Mouse (Mus musculus) lung, embryonic 15.5 days (tissue): ENCODE results near the gene Anapc2. TPM values are rescaled to one million over a fixed set of nuclear protein-coding genes. Genes with fewer than 3 reads are reported as not detected.

Experiments used
- ATAC-seq: fragments of 200-750 bp; cut with Nextera tagmentation; 2 replicates; pipeline ENCODE4 v1.8.0; 2017; ENCODE audit warnings: moderate number of reproducible peaks, borderline replicate concordance; ENCODE audit not compliant: low FRiP score, low TSS enrichment; ENCODE audit errors: extremely low read depth
- H3K27ac ChIP-seq: fragments of 300-500 bp; sonication (generic); 2 replicates; pipeline ENCODE4 v1.5.1; 2015; ENCODE audit warnings: moderate library complexity, mild to moderate bottlenecking, inconsistent platforms
- H3K27me3 ChIP-seq: fragments of 300-500 bp; sonication (generic); 2 replicates; pipeline ENCODE4 v1.6.1; 2015; ENCODE audit warnings: inconsistent platforms
- H3K36me3 ChIP-seq: fragments of 300-500 bp; sonication (generic); 2 replicates; pipeline ENCODE4 v1.6.1; 2015; ENCODE audit warnings: inconsistent platforms
- H3K4me1 ChIP-seq: fragments of 300-500 bp; sonication (generic); 2 replicates; pipeline ENCODE4 v1.6.1; 2015; ENCODE audit warnings: inconsistent platforms
- H3K4me2 ChIP-seq: fragments of 300-500 bp; sonication (generic); 2 replicates; pipeline ENCODE4 v1.6.1; 2015; ENCODE audit warnings: inconsistent platforms, mild to moderate bottlenecking, moderate library complexity
- H3K4me3 ChIP-seq: fragments of 300-500 bp; sonication (generic); 2 replicates; pipeline ENCODE4 v1.5.1; 2015; ENCODE audit warnings: mild to moderate bottlenecking, inconsistent platforms
- H3K9ac ChIP-seq: fragments of 300-500 bp; sonication (generic); 2 replicates; pipeline ENCODE4 v1.6.1; 2015; ENCODE audit warnings: inconsistent platforms
- H3K9me3 ChIP-seq: fragments of 300-500 bp; sonication (generic); 2 replicates; pipeline ENCODE4 v1.6.1; 2016; ENCODE audit warnings: inconsistent platforms
- WGBS: fragments of 180-500 bp; shearing (Covaris S2); methylation state at CpG from one replicate; pipeline ENCODE4 v1.1.7; 2015; 5-methylcytosine and 5-hydroxymethylcytosine counted together
- polyA plus RNA-seq: library from polyadenylated mRNA; unstranded; fragments of >200 nt; fragmentation: Nextera tagmentation; extraction: Ambion mirVana; gene quantifications from 2 replicates; pipeline ENCODE4 v1.2.1, GENCODE M21; 2015

Gene Anapc2
- polyA plus RNA-seq, 1 experiment from 2014 or later: 136 TPM

DNA sequence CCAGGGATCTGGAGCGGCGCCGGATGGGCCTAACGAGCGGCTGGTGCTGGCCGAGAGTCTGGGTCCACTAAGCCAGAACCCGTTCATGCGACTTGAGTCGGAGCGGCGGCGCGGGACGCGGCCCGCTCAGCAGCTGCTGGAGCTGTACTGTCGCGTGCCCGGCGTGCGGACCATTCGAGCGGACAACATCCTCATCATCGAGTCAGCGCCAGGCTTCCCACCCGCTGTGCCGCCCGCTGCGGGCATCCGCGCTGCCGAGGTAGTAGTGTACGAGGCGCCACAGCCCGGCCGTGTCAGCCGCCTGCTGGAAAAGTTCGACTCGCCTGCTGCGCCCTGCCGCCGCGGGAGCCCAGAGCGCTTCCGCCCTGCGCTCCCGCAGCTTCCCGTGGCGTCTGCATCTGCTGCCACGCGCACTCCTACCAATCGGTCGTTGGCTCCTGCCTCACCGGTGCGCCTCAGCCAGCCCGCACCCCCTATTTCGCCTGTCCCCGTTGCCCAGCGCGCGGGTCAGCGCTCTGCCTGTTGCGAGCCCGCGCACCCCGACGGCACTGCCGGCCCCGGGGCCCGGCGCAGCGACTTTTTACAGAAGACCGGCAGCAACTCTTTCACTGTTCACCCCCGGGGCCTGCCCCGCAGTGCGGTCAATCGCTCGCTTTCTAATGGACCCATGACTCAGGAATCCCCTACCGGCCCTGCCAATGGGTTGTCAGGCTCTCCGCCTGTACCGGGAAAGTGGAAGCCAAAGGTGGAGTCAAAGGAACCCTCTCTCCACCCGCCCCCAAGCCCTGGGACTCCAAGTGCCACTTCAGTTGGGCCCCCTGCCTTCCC is 9.3 kb upstream of the Anapc2 start:
- no peaks in the 10 kb centered on the region for H3K36me3 ChIP-seq
- H3K9me3 ChIP-seq: no peaks in the 10 kb centered on the region
- H3K4me2 ChIP-seq: peak overlapping the region; percentile 99
- peak overlapping the region; percentile 60 for H3K9ac ChIP-seq
- 0 out of 2 replicates have a peak overlapping the region, but pooled peaks have one; percentile 34 for H3K27ac ChIP-seq
- H3K27me3 ChIP-seq: peaks cover 13% of the 10 kb centered on the region
- under 1% methylated on average over 82 of the region's 82 CpGs for WGBS
- peaks cover 39% of the 10 kb centered on the region for H3K4me1 ChIP-seq
- H3K4me3 ChIP-seq: peak overlapping the region; percentile 70
- ATAC-seq: peak; percentile 39; the same call in 1 of the 2 replicates

DNA sequence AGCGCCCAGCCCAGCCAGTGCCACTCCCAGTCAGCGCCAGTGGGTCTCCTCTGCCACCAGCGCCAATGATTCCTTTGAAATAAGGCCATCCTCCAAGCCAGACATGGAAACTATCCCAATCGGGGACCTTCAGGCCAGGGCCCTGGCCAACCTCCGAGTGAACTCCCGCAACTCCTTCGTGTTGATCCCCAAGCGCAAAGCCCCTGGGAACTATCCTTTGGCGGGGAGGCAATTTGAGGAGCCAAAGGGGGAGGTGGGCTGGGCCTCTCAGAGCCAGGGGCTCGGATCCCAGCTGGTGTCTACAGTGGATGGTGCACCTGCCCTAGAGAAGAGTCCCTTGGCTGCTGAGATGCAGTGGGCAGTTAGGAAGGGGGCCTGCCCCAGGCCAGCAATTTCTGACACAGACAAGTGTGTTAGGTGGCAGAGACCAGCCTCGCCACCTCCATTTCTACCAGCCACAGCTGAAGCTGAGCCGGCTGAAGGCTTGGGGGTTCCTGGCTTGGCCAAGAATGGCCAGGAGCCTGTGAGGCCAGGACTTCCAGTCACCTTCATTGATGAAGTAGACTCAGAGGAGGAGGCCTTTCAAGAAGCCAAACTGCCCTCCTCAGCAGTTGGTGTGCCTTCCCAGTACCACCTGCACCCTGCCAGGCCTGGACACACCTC is 8.5 kb upstream of the Anapc2 start:
- Histone ChIP-seq H3K4me2 (peak overlapping the region; percentile 99), H3K9me3 (no peaks in the 10 kb centered on the region), H3K4me3 (peak overlapping the region; percentile 70), H3K36me3 (no peaks in the 10 kb centered on the region), H3K9ac (peak overlapping the region; percentile 60), H3K4me1 (peaks cover 39% of the 10 kb centered on the region), H3K27me3 (peaks cover 13% of the 10 kb centered on the region), H3K27ac (no peak overlapping the region)
- 20% methylated on average over 12 of the region's 12 CpGs for WGBS
- ATAC-seq: no peak

DNA sequence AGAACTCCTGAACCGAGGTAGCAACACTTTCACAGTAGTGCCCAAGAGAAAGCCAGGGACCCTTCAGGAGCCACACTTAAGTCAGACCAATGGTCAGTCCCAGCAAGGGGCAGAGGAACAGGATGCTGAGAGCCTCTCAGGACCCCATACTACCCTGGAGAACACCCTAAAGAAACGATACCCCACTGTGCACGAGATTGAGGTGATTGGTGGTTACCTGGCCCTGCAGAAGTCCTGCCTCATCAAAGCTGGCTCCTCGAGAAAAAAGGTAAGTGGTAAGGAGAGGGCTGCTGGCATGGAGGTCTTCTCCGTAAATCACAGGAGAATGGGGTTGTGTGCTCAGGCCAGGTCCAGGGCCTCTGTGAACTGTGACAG is 8.0 kb upstream of the Anapc2 start:
- WGBS: 69% methylated on average over 5 of the region's 5 CpGs
- Histone ChIP-seq H3K9ac (no peak overlapping the region), H3K27ac (no peak overlapping the region), H3K4me3 (0 out of 2 replicates have a peak overlapping the region, but pooled peaks have one; percentile 70), H3K4me2 (peak overlapping the region; percentile 99; the same call in 1 of the 2 replicates), H3K4me1 (peaks cover 39% of the 10 kb centered on the region), H3K27me3 (peaks cover 13% of the 10 kb centered on the region), H3K36me3 (peaks cover 2% of the 10 kb centered on the region; the same call in 1 of the 2 replicates), H3K9me3 (no peaks in the 10 kb centered on the region)
- ATAC-seq: no peak

DNA sequence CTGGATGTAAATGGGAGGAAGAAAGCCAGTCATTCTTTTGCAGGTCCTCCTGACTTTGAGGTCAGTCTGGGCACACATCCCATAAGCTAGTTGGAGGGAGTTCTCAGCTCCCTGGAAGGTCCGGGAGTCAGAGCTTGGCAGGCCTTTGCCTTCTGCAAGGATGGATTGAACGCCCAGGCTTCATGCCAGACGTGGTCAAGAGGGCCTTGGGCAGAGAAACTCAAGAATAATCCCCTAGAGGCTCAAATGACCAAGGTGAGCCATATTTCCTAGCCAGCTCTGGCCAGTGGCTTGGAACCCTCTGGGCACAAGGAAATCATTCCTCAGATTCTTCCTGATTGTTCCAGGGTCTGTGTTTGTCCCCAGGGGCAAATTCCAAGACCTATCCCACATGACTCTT is 7.4 kb upstream of the Anapc2 start:
- WGBS: 65% methylated on average over 3 of the region's 3 CpGs
- no peak overlapping the region for H3K4me3 ChIP-seq
- peaks cover 6% of the 10 kb centered on the region for H3K36me3 ChIP-seq
- no peaks in the 10 kb centered on the region for H3K9me3 ChIP-seq
- H3K4me1 ChIP-seq: peaks cover 39% of the 10 kb centered on the region
- H3K4me2 ChIP-seq: peak overlapping the region; percentile 9; the same call in 1 of the 2 replicates
- ATAC-seq: no peak
- peaks cover 13% of the 10 kb centered on the region for H3K27me3 ChIP-seq
- no peak overlapping the region for H3K9ac ChIP-seq
- no peak overlapping the region for H3K27ac ChIP-seq

GRCm38 (mm10) chr2:25265897-25266656 is 6.2 kb upstream of the Anapc2 start:
- peak overlapping the region; percentile 12; the same call in 1 of the 2 replicates for H3K4me2 ChIP-seq
- H3K27me3 ChIP-seq: peaks cover 13% of the 10 kb centered on the region
- H3K4me1 ChIP-seq: peaks cover 44% of the 10 kb centered on the region
- H3K27ac ChIP-seq: no peak overlapping the region
- no peak overlapping the region for H3K4me3 ChIP-seq
- 60% methylated on average over 6 of the region's 6 CpGs for WGBS
- H3K9me3 ChIP-seq: no peaks in the 10 kb centered on the region
- H3K9ac ChIP-seq: no peak overlapping the region
- ATAC-seq: no peak
- peaks cover 16% of the 10 kb centered on the region for H3K36me3 ChIP-seq

DNA sequence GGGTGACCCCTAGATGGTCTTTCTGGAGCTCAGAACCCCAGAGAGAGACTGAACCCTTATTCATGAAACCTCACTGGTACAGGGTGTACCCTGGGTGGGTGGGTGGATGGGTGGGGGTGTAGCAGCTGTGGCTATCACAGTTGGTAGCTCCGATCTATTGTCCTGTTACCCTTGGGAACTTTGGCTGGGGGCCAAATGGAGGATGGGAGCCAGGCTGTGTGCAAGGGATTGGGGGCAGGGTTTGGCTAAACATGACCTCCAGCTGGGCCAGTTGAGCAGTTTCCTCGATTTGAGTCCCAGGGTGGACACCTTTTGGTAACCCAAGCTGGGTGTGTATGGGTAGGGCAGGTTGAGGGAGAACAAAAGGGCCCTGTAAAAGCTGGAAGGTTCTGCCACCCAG is 5.6 kb upstream of the Anapc2 start:
- H3K27me3 ChIP-seq: peaks cover 13% of the 10 kb centered on the region
- no peaks in the 10 kb centered on the region for H3K9me3 ChIP-seq
- 0 out of 2 replicates have a peak overlapping the region, but pooled peaks have one; percentile 12 for H3K4me2 ChIP-seq
- WGBS: 25% methylated on average over 2 of the region's 2 CpGs
- H3K36me3 ChIP-seq: peaks cover 16% of the 10 kb centered on the region
- ATAC-seq: no peak
- no peak overlapping the region for H3K9ac ChIP-seq
- no peak overlapping the region for H3K27ac ChIP-seq
- peaks cover 50% of the 10 kb centered on the region for H3K4me1 ChIP-seq
- H3K4me3 ChIP-seq: no peak overlapping the region

DNA sequence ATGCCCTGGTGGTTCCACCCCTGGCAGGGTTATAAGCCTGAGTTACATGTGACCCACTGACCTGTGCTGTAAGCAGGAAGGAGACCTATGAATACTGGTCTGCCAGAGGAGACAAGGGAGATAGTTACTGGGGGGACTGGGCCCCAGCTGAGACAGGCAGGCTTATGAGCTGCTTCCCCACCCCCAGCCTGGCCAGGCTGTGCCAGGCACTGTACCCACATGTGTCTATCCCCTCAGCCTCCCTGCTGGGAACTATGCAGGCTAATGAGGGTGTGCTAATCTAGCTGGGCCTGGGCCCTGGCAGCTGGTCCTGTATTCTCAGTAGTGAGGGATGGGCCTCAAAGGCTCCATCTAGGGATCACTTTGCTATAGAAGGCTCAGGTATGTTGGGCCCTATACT is 5.0 kb upstream of the Anapc2 start:
- no peak for ATAC-seq
- Histone ChIP-seq H3K36me3 (peaks cover 16% of the 10 kb centered on the region), H3K4me2 (no peak overlapping the region), H3K4me1 (peaks cover 48% of the 10 kb centered on the region), H3K4me3 (no peak overlapping the region), H3K27me3 (peaks cover 13% of the 10 kb centered on the region), H3K9me3 (no peaks in the 10 kb centered on the region), H3K9ac (no peak overlapping the region), H3K27ac (no peak overlapping the region)

GRCm38 (mm10) chr2:25267746-25268309 is 4.5 kb upstream of the Anapc2 start:
- Histone ChIP-seq H3K4me2 (no peak overlapping the region), H3K27ac (no peak overlapping the region), H3K4me1 (peaks cover 48% of the 10 kb centered on the region), H3K9me3 (no peaks in the 10 kb centered on the region), H3K36me3 (peaks cover 16% of the 10 kb centered on the region), H3K27me3 (peaks cover 13% of the 10 kb centered on the region), H3K9ac (no peak overlapping the region), H3K4me3 (no peak overlapping the region)
- WGBS: 70% methylated on average over 4 of the region's 4 CpGs
- no peak for ATAC-seq

DNA sequence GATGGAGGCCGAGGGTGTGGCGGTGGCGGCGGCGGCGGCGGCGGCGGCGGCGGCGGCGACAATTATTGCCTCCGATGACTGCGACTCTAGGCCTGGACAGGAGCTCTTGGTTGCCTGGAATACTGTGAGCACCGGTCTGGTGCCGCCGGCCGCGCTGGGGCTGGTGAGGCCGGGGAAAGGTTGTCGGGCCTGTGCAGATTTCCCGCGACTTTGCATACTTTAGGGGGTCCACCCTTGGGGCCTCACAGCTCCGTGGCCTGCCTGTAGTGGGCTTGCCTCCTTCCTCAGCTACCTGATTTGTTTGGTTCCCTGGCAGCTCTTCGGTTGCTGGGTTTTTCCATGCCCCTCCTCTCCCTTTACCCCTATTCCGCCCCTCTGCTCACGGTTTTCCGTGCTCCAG is 237 bp downstream of the Anapc2 start:
- ATAC-seq: peak; percentile 44
- H3K36me3 ChIP-seq: peaks cover 56% of the 10 kb centered on the region
- WGBS: under 1% methylated on average over 29 of the region's 29 CpGs

DNA sequence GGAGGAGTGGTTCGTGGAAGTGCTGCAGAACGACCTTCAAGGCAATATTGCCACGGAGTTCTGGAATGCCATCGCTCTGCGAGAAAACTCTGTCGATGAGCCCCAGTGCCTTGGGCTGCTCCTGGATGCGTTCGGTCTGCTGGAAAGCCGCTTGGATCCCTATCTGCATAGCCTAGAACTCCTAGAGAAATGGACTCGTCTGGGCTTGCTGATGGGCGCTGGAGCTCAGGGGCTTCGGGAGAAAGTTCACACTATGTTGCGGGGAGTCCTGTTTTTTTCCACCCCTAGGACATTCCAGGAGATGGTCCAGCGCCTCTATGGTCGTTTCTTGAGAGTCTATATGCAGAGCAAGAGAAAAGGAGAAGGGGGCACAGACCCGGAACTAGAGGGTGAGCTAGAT is 732 bp downstream of the Anapc2 start:
- Histone ChIP-seq H3K4me1 (peaks cover 27% of the 10 kb centered on the region), H3K4me2 (peak overlapping the region; percentile 94), H3K27me3 (no peaks in the 10 kb centered on the region), H3K36me3 (peaks cover 61% of the 10 kb centered on the region), H3K4me3 (peak overlapping the region; percentile 80), H3K9ac (peak overlapping the region; percentile 88), H3K27ac (no peak overlapping the region), H3K9me3 (no peaks in the 10 kb centered on the region)
- WGBS: 26% methylated on average over 16 of the region's 16 CpGs
- ATAC-seq: no peak

More for the DNA sequence above, 237 bp downstream of the Anapc2 start:
- peak overlapping the region; percentile 88 for H3K9ac ChIP-seq
- peaks cover 27% of the 10 kb centered on the region for H3K4me1 ChIP-seq
- H3K4me3 ChIP-seq: peak overlapping the region; percentile 80
- H3K27ac ChIP-seq: peak overlapping the region; percentile 16; the same call in 1 of the 2 replicates
- no peaks in the 10 kb centered on the region for H3K9me3 ChIP-seq
- H3K4me2 ChIP-seq: peak overlapping the region; percentile 94
- H3K27me3 ChIP-seq: no peaks in the 10 kb centered on the region
